Mouse (Mus musculus) mouse embryonic stem cell (cell line): ENCODE measurements around the gene Fam78a.

Experiments
- in situ Hi-C, 2 experiments: fragments of 300-500 bp; cut with MboI; formaldehyde crosslinking; loops; 1 replicate in 1 of 2; 3 replicates in 1 of 2; pipeline ENCODE4 v1.14.3; 2019 to 2020; ENCODE audit warnings: low sequenced_read_pairs in 2 of 2, low pct_unique_long_range_greater_than_20kb in 1 of 2, mixed read lengths in 1 of 2; ENCODE audit not compliant: unreplicated experiment in 1 of 2

The Fam78a gene

GRCm38 (mm10) chr2:32008311-32008710 is 76.3 kb downstream of the Fam78a start:
- in situ Hi-C loops = no loop called here
